Comparison of ENCODE assay signal across 18 mouse cellular contexts in the genomic region with DNA sequence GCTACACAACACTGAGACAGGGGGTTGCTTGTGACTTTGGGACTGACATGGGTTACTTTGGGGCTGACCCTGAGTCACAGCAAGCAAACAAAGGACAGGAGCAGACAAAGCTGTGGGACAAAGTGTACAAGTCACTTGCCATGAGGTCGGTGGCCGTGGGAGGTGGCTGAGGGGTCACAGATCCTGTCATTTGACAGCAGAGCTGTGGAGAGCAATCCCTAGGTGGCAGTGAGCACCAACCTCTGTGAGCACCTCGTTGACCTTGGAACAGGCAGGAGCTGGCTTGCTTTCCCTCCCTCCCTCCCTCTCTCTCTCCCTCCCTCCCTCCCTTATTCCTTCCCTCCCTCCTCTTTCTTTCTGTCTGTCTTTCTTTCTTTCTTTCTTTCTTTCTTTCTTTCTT.
DNase-seq lines count a peak whose midpoint lies in the region; ATAC-seq and TF ChIP-seq lines count a peak whose summit lies in the region.
"Had no signal": no experiment of that assay in that cellular context is flagged by ENCODE, and none has a peak within 500 bp of the region (broad histone marks: within the 10 kb centered on the region; RNA-seq: fewer than 3 reads in every experiment).

No protein-coding gene starts in this region.

- no peak overlapping the region for H3K4me2 ChIP-seq in forebrain, postnatal 0 days (ENCODE audit: low read depth)
- H3K4me2 ChIP-seq in heart, embryonic 15.5 days = no peak overlapping the region
- no peak overlapping the region for H3K4me2 ChIP-seq in liver, embryonic 16.5 days (ENCODE audit: low read depth, low read length)
- H3K4me2 ChIP-seq: embryonic facial prominence, embryonic 13.5 days; forebrain, embryonic 15.5 days; hindbrain, embryonic 12.5 days; limb, embryonic 13.5 days; midbrain, embryonic 13.5 days; neural tube, embryonic 12.5 days had no signal

- peaks cover 10% of the 10 kb centered on the region; the same call in 1 of the 2 replicates for H3K79me2 ChIP-seq in liver, adult 2 months (ENCODE audit: control insufficient read depth, insufficient read depth, low read length)

- TF ChIP-seq CTCF in forebrain, postnatal 0 days (IDR thresholded peaks at IDR 0.05; ENCODE audit: low read depth) = no peak
- peak; percentile 55 for TF ChIP-seq CTCF in liver, adult 2 months (IDR thresholded peaks at IDR 0.05; ENCODE audit: low read depth, low read length)

- peak overlapping the region; percentile 26; the same call in 1 of the 2 replicates for H3K27ac ChIP-seq in forebrain, embryonic 10.5 days
- no peak overlapping the region for H3K27ac ChIP-seq in forebrain, postnatal 0 days (ENCODE audit: low read depth, low read length)
- H3K27ac ChIP-seq in heart, embryonic 15.5 days = peak overlapping the region; percentile 45
- no peak overlapping the region for H3K27ac ChIP-seq in liver, adult 2 months (replicated peaks; ENCODE audit: insufficient read depth, low read depth, low read length)
- no peak overlapping the region for H3K27ac ChIP-seq in liver, embryonic 16.5 days (ENCODE audit: low read length)
- H3K27ac ChIP-seq: embryonic facial prominence, embryonic 13.5 days; forebrain, embryonic 15.5 days; hindbrain, embryonic 12.5 days; limb, embryonic 13.5 days; midbrain, embryonic 13.5 days; neural tube, embryonic 12.5 days had no signal

- H3K27me3 ChIP-seq in forebrain, embryonic 10.5 days (ENCODE audit: poor library complexity, severe bottlenecking) = no peaks in the 10 kb centered on the region
- H3K27me3 ChIP-seq in forebrain, postnatal 0 days (ENCODE audit: insufficient read depth, low read length) = no peaks in the 10 kb centered on the region
- no peaks in the 10 kb centered on the region for H3K27me3 ChIP-seq in heart, embryonic 15.5 days
- no peaks in the 10 kb centered on the region for H3K27me3 ChIP-seq in liver, adult 2 months (ENCODE audit: control insufficient read depth, insufficient read depth, low read length)
- H3K27me3 ChIP-seq in liver, embryonic 16.5 days (ENCODE audit: control insufficient read depth, insufficient read depth, low read depth, low read length) = no peaks in the 10 kb centered on the region
- H3K27me3 ChIP-seq: embryonic facial prominence, embryonic 13.5 days; forebrain, embryonic 15.5 days; hindbrain, embryonic 12.5 days; limb, embryonic 13.5 days; midbrain, embryonic 13.5 days; neural tube, embryonic 12.5 days had no signal

- no peak overlapping the region for H3K4me3 ChIP-seq in forebrain, embryonic 10.5 days
- no peak overlapping the region for H3K4me3 ChIP-seq in forebrain, postnatal 0 days (ENCODE audit: low read depth, low read length)
- H3K4me3 ChIP-seq in heart, embryonic 15.5 days = no peak overlapping the region
- H3K4me3 ChIP-seq in liver, adult 2 months (ENCODE audit: insufficient read depth, low read depth, low read length) = no peak overlapping the region
- H3K4me3 ChIP-seq in liver, embryonic 16.5 days (ENCODE audit: low read depth, low read length) = no peak overlapping the region
- H3K4me3 ChIP-seq: embryonic facial prominence, embryonic 13.5 days; forebrain, embryonic 15.5 days; hindbrain, embryonic 12.5 days; limb, embryonic 13.5 days; midbrain, embryonic 13.5 days; neural tube, embryonic 12.5 days had no signal

- peaks cover 25% of the 10 kb centered on the region for H3K4me1 ChIP-seq in forebrain, embryonic 10.5 days
- no peaks in the 10 kb centered on the region for H3K4me1 ChIP-seq in forebrain, postnatal 0 days (ENCODE audit: insufficient read depth)
- H3K4me1 ChIP-seq in heart, embryonic 15.5 days (replicated peaks) = peaks cover 28% of the 10 kb centered on the region
- H3K4me1 ChIP-seq in liver, adult 2 months (ENCODE audit: control insufficient read depth, insufficient read depth, low read length) = peaks cover 4% of the 10 kb centered on the region
- peaks cover 9% of the 10 kb centered on the region for H3K4me1 ChIP-seq in liver, embryonic 16.5 days (ENCODE audit: control insufficient read depth, low read depth, low read length)
- H3K4me1 ChIP-seq: forebrain, embryonic 15.5 days; midbrain, embryonic 13.5 days had no signal

- H3K9me3 ChIP-seq in forebrain, embryonic 10.5 days = no peaks in the 10 kb centered on the region
- no peaks in the 10 kb centered on the region for H3K9me3 ChIP-seq in forebrain, postnatal 0 days (ENCODE audit: low read length)
- no peaks in the 10 kb centered on the region for H3K9me3 ChIP-seq in heart, embryonic 15.5 days (replicated peaks)
- H3K9me3 ChIP-seq in liver, embryonic 16.5 days (replicated peaks; ENCODE audit: control insufficient read depth, low read length) = no peaks in the 10 kb centered on the region
- H3K9me3 ChIP-seq: embryonic facial prominence, embryonic 13.5 days; forebrain, embryonic 15.5 days; hindbrain, embryonic 12.5 days; midbrain, embryonic 13.5 days; neural tube, embryonic 12.5 days had no signal

- intact Hi-C loops in heart, postnatal 36 days (cut with DNase I) = no loop called here

- no peak for ATAC-seq in forebrain, postnatal 0 days
- no peak for ATAC-seq in heart, embryonic 15.5 days (replicated peaks; ENCODE audit: insufficient number of reproducible peaks, insufficient read depth, low FRiP score, low read depth)
- ATAC-seq in liver, embryonic 16.5 days (ENCODE audit: low read depth) = peak; percentile 68
- ATAC-seq: forebrain, embryonic 15.5 days; inflammation-experienced regulatory T-cells, adult 6 months; lung, postnatal 0 days; midbrain, embryonic 13.5 days had no signal

- WGBS in forebrain, embryonic 10.5 days = 67% methylated on average over 3 of the region's 3 CpGs
- WGBS in forebrain, postnatal 0 days = 65% methylated on average over 3 of the region's 3 CpGs
- WGBS in heart, embryonic 15.5 days = 35% methylated on average over 3 of the region's 3 CpGs
- WGBS in liver, adult 2 months = 33% methylated on average over 3 of the region's 3 CpGs
- WGBS in liver, embryonic 16.5 days (ENCODE audit: insufficient replicate concordance) = 45% methylated on average over 3 of the region's 3 CpGs

- no peak overlapping the region for H3K9ac ChIP-seq in forebrain, postnatal 0 days
- no peak overlapping the region for H3K9ac ChIP-seq in heart, embryonic 15.5 days
- H3K9ac ChIP-seq in liver, adult 2 months (ENCODE audit: low read depth, low read length) = no peak overlapping the region
- H3K9ac ChIP-seq in liver, embryonic 16.5 days (ENCODE audit: low read depth, low read length) = no peak overlapping the region
- H3K9ac ChIP-seq: embryonic facial prominence, embryonic 13.5 days; forebrain, embryonic 15.5 days; hindbrain, embryonic 12.5 days; limb, embryonic 13.5 days; midbrain, embryonic 13.5 days; neural tube, embryonic 12.5 days had no signal

- no peak for TF ChIP-seq POLR2A in liver, adult 2 months (IDR thresholded peaks at IDR 0.05; ENCODE audit: extremely low read depth, insufficient read depth, low read length)

- DNase-seq in forebrain, embryonic 10.5 days (ENCODE audit: extremely low spot score, low spot score) = no peak
- no peak for DNase-seq in forebrain, postnatal 0 days
- no peak for DNase-seq in heart, postnatal 36 days
- DNase-seq in liver, adult 2 months (ENCODE audit: extremely low read depth, low read depth, low spot score) = peak; percentile 76
- no peak for DNase-seq in liver
- DNase-seq in adrenal gland, postnatal 4 days (ENCODE audit: low spot score in 2 of 2) = no peak
- DNase-seq: adrenal gland, adult 2 months; cerebellum, adult 9-11 months had no signal

- H3K36me3 ChIP-seq in forebrain, embryonic 10.5 days (replicated peaks) = peaks cover 8% of the 10 kb centered on the region
- H3K36me3 ChIP-seq in forebrain, postnatal 0 days (ENCODE audit: insufficient read depth) = no peaks in the 10 kb centered on the region
- H3K36me3 ChIP-seq in heart, embryonic 15.5 days = peaks cover 2% of the 10 kb centered on the region; the same call in 1 of the 2 replicates
- H3K36me3 ChIP-seq in liver, adult 2 months (ENCODE audit: control insufficient read depth, insufficient read depth, low read length) = no peaks in the 10 kb centered on the region
- no peaks in the 10 kb centered on the region for H3K36me3 ChIP-seq in liver, embryonic 16.5 days (ENCODE audit: control insufficient read depth, insufficient read depth)
- H3K36me3 ChIP-seq: forebrain, embryonic 15.5 days; hindbrain, embryonic 12.5 days; limb, embryonic 13.5 days; midbrain, embryonic 13.5 days; neural tube, embryonic 12.5 days had no signal

Comparison
In these comparisons a context has a peak if more than half of its experiments do, and no peak if none do; other contexts are left out.
1. H3K27ac ChIP-seq: peak in forebrain, embryonic 10.5 days (single experiment) and heart, embryonic 15.5 days (single experiment); none in forebrain, postnatal 0 days (single experiment), liver, adult 2 months (single experiment) and liver, embryonic 16.5 days (single experiment).